Mouse (Mus musculus) granulocyte monocyte progenitor cell, adult 5-6 weeks (primary cell): ENCODE results near the gene Mapkap1. TPM values are rescaled to one million over a fixed set of nuclear protein-coding genes. Genes with fewer than 3 reads are reported as not detected.

Experiments
- ATAC-seq: replicated peaks from 2 replicates; pipeline ENCODE4 v1.8.0; 2016; ENCODE audit warnings: mild to moderate bottlenecking, moderate TSS enrichment, inconsistent platforms; ENCODE audit not compliant: poor library complexity, severe bottlenecking
- total RNA-seq, 2 experiments: library from RNA; stranded (forward) in 1 of 2; stranded (reverse) in 1 of 2; fragments of 200-712, 200-1000 nt in 1 of 2; fragments of >200 nt in 1 of 2; fragmentation: Nextera tagmentation in 1 of 2; gene quantifications; 2 replicates each; pipeline ENCODE4 v1.2.3; 2014 to 2017

Mapkap1 gene
- total RNA-seq (2014; fragmentation: Nextera tagmentation) (31.4 and 33.6 TPM in 2 replicates), total RNA-seq (2017) (50.5 and 52.2 TPM in 2 replicates)

DNA sequence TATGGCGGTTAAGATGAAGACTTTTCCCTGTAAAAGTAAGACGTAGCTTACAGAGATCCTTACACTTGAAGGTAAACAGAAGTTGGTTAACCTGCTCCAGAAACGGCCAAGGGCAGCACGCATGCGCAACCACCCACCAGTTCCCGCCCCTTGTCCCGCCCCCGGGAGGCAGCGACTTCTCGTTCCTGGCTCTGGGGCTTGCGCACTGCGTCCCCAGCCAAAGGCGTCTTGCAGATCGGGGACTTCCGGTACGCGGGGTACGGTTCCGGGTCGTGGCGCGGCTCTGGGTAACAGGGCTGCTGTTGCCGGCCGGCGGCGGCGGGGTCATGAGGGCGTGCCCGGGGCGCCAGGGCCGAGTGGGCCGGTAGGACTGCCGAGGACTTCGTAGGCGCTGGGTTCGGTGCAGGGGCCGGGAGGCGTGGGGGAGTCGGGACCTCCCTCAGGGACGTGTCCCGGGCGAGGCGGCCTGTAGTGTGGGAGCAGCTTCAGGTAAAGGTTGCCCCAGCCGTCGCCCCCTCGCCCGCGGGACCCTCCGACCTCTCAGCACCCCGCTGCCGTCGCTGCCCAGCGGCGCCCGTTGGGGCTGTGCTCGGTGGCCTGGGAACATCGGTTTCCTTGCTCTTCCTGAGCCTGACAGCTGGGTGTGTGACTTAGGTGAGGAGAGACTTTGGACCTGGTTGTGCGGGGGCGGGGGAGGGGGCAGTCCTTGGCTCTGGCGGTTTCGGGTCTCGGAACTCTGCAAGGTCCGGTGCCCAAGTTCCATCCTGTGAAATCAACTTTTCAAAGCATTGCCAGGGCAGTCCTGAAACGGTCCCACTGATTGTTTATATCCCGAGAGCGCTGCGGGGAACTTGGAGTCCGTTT lies at the start of gene Mapkap1:
Mapkap1 (plus strand) TSS at position 171 of the 864 bp plus-strand sequence.
- ATAC-seq: peak; percentile 99

DNA sequence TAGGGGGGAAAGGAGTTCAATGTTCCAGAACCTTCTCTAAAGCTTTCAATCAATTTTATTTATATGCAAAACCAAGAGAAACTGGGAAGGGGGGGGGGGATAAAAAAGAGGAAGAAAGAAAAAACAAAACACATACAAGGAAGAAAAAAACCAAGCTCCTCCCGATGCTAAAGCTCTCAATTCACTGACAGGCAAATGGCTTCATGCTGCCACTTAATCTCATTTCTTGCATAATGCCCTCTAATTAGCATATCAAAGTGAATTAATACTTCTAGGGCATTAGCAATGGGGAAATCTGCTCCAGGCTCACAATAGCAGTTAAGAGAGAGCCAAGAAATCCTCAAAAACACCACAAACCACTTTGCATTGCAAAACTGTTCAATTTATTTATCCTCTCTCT lies 42.9 kb upstream of the Mapkap1 start:
- ATAC-seq: peak; percentile 51

DNA sequence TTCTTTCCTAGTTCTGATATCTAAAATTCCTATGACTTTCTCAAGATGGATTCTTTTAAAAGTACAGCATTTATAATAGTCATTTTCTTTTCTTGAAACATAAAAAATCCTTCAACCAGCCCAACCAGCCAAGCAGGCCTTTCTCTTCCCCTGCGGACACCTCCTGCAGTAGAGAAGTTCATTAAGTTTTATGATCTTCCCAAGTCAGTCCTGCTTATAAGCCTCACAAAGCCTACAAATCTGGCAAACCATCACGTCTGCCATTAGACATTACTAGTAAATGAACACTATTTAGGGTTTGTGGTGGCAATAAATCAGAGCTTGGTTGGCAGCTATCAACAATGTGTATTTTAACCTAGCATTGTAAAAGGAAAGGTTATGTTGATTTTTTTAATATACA lies 39.5 kb upstream of the Mapkap1 start:
- no peak for ATAC-seq

DNA sequence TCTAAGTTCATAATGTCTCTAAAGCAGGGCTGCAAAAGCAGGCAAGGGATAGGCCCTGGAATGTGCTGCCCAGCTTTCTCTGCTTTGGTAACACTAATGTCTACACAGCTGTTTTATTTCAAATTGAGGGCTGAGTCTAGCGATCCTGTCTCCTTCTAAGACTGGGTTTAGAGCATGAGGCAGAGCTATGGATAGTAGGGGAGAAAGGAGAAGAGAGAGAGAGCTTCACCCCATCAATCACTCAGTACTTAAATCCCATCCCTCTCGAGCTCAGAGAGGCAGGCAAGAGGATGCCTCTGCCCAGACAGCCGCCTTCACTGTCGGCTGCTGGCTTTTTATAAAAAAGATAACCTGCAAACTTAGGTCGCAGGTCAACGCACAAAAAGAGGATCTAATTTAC lies 38.2 kb upstream of the Mapkap1 start:
- no peak for ATAC-seq

DNA sequence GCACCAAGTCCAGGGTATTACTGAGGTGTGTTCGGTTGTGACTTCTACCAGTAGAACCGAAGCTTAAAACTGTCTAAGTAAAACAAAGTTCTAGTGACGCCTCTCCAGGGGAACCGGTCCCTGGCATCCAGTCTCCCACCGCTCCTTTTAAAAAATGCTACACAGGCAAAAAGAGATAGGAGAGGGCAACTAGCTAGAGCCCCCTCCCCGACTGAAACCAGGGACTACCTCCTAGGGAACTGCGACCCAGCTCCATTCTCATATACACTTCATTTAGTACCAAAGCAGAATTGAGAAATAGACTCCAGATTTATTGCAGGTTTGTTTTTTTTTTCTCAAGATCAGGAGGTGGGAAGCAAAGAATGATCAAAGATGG lies 36.2 kb upstream of the Mapkap1 start:
- ATAC-seq: no peak

DNA sequence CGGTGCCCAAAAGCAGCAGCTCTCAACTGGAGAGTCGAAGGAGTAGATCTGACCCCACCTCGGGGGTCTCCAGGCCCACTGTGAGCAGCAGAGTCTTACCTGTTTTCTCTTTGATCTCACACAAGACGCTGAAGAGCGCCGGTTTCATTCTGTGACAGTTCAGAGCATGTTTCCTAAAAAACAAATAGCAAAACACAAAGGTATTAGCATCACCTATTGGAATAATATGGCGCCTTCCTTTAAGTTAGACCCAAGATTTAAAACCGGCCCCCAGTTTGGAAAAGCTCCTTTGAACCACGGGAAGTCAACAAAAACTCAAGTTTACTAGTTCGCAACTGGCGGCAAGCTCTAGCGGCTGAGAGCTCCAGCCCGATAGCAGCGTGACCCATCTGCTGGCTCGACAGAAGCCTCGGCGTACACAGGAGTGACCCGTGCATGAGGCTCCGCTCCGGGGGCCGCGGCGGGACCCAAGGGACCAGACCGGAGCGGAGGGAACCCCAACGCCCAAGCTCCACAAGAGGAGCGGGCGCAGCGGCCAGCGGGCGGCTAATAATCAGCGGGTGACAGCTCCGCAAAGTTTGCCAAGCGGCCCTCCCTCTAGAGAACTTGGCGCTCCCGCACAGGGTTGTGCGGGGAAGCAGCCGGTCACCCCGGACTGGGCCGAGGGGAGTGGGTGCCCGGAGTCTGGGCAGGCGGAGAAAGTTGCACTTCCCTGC lies 35.7 kb upstream of the Mapkap1 start:
- ATAC-seq: peak; percentile 10

DNA sequence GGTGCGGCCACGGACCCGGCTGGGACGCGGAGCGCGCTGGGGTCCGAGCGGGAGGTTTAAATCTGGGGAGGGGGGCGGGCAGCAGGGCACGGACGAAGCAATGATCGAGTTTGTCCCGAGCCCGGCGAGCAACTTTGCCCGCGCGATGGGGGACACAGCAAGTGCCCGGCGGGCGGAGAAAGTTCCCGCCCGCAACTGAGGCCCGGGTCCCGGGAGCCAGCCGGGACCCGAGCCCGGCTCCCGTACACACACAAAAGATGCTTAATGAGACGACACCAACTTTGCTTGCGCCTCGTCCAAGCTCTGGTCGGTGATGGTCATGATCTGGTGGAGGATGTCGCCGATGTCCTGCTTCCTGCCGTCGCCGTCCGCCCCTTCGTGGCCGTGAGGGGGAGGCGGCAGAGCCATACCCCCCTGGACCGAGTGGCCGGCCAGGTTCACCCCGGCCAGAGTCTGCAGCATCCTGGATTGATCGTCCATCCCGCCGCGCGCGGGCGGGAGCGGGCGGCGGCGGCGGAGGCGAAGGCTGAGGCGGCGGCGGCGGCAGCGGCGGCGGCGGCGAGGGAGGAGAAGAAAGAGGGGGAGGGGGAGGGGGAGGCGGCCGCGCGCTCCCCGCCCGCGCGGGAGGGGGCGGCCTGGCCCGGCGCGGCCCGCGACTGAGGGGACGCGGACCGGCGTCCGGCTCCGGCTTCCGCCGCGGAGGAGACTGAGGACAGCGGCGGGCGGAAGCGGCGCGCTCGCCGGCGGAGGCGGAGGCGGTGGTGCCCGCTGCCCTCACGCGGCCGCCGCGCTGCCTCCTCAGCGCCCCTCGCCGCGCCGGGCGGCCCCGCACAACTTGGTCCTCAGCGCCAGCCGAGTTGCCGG lies 34.9 kb upstream of the Mapkap1 start:
- no peak for ATAC-seq

DNA sequence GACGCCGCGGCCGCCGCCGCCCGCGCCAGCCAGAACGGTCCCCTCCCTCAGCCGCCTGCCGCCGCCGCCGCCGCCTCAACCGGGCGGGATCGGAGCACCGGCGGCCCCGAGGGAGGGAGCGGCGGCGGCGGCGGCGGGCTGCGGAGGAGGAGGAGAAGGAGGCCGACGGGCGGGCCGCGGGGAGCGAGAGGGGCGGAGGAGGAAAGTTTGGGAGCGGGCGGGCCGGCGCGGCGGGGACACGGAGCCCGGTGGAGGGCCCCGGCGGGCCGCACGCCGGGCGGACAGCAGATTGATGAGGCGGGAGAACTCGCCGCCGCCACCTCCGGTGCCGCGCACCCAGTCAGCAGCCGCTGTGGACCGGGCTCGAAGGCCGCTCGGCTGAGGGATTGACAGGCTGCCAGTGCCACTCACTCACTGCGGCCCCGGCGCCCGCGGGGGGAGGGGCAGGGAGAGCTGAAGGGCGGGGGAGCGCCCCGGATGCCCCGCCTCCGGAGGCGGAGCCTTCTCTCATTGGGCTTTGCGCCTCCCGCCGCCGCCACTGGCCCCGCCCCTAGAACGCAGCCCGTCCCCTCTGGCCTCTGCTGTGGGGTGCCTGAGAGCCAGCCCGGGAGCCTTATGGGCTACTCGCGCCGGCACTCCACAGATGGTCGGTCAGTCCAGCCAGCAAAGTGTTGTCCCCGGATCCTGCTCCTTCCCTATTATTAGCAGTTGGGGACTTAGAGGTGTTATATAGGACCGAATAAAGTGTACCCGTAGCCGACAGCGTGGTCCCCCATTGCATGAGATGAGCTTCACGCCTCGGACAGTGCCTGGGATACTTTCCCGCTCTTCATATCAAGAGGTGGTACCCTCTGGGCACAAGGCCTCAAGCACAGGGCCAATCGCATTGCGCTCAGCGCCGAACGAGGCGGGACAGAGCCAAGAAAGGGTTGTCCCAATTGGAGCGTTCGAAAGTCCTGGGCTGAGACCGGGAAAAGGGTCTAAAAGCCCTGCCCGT lies 34.0 kb upstream of the Mapkap1 start, which contains the start of gene Pbx3:
Pbx3 (minus strand) TSS at position 838 of the 997 bp plus-strand sequence.
- ATAC-seq: peak; percentile 94

DNA sequence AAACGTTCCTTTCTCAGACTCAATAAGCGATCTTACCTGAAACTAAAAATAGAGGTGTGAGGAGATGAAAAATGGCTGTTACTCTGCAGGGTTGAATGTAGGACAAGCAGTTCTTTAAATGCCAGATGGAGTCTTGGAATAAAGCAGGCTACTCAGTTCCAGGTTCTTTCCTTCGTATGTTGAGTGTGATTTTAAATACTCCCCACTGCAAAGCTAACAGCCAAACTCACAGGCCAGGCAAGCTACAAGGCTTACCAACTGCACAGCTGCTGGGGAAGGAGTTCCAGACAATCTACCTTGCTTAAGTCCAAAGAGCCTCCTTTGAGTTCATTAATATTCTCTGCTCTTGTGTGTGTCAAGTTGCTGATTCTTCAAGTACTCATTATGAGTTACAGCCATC lies 32.7 kb upstream of the Mapkap1 start:
- ATAC-seq: no peak

DNA sequence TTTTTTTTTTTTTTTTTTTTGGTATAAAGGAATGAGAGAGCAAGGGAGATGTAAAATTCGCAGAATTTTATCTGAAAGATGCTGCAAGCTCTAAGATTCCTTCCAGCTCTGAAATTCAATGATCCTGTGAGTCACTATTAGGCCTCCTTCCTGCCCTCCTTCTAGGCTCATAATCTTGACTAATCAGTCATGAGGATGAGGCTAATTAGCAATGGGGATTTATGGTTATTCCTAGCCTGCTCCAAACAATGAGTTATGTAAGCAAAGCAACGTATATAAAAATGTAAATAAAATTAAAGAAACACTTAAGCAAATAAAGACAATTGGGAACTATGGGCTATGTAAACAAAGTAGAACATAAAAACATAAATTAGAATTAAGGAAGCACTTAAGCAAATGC lies 32.2 kb upstream of the Mapkap1 start:
- ATAC-seq: no peak

DNA sequence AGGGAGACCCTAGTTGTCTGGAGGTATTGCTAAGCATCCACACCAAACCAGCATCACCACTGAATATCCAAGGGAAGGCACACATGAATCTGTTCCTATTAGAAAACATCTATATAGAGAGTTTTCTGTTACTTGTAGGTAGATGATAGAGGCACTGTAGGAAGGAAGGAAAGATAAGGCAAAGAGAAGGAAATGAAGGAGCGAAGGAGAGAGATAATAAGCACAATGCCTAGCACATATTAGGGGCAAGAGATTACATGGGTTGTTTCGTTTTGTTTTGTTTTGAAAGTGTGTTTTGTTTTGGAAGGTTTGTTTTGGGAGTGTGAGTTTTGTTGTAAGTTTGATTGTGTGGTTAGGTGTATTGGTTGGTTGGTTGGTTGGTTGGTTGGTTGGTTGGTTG lies 27.6 kb upstream of the Mapkap1 start:
- ATAC-seq: no peak

DNA sequence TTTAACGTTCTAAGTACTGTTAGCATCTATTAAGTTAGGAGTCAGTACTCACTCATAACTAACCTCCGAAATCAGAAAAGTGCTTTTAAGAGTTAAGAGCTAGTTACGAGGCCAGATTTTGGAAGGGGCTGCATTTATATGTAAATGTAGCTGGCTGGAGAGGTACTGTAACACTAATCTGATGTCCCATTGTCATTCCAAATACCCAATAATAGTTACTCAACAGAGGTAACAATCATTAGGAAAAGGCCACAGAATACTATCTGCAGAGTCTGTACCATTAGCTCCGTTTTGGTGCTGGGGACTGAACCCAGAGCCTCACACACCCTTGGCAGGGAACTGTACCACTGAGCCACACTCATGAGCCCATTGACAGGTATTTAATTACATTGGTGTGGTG lies 7.0 kb upstream of the Mapkap1 start:
- ATAC-seq: no peak

DNA sequence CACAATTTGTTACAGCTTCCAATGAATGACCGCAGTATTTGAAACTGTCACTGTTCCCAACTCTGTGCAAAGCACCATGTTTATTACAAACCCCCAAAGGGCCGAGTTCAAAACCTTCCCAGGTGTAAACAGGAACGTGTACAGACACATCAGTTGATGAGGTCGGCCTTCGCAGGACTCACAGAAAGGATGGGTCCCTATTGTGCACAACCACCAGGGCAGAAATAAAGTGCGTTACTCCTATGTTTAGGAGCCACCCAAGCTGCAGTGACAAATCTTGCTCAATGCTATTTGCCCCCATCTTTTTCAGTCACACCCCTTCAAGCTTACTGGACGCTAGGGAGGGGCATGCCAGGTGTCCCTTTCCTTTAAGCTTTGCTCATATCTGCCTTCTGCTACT lies 1.0 kb downstream of the Mapkap1 start:
- ATAC-seq: no peak

DNA sequence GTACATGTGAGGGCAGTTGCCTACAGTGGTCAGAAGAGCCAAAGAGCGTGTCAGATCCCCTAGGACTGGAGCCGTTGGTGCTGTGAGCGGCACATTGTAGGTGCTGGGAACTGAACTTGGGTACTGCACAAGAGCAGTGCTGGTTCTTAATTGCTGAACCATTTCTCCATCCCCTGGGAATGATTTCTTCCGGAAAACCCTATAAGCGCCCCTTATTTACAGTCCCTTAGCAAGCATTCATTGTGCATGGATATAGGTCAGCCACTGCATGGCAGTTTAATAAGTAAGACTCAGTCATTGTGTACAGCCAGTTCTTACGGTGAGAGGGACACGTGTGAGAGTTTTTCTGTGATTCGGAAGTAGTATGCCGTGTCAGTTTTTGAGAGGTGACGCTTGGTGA lies 1.8 kb downstream of the Mapkap1 start:
- no peak for ATAC-seq

DNA sequence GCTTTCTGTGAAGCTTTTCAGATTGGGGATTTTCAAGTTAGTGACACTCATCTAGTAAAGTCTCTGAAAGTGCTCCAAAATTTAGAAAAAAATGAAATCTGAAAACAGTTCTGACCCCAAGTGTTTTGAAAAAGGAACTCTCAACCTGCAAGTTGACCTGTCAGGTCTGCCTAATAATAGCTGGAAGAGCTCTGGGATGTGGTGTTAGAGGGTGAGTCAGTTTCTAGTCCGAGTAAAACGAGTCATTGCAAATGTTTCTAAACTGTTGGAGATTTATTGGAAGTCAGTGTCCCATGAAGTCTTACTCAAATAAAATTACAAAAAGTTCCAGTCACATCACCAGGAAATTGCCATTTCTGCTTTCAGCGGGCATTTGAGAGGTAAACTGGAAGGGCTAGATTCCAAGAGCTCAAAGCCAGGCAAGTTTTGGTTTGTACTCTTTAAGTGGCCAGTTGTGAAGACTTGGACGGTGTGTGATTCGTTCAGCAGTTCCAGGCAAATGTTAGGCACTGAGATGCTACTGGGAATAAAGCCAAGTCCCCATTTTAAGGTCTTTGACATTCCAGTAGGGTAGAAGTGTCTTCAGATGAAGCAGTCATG lies 3.3 kb downstream of the Mapkap1 start:
- ATAC-seq: no peak

DNA sequence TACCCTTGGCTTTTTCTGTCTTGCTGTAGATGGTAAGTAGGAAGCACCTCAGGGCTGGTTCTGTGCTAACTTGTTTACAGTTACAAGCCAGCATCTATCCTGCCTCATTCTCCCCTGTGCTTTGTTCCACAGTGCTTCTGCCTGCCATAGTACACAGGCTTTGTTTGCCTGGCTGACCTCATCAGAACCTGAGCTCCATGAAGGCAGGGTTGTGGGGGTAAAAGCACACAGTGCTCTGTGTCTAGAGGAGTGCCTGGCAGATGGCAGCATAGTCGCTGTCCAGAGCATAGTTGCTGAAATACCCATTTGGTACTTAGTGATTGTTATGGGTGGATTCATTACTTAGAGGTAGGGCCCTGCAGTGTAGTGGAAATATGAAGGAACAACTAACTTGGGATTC lies 13.7 kb downstream of the Mapkap1 start:
- ATAC-seq: no peak

DNA sequence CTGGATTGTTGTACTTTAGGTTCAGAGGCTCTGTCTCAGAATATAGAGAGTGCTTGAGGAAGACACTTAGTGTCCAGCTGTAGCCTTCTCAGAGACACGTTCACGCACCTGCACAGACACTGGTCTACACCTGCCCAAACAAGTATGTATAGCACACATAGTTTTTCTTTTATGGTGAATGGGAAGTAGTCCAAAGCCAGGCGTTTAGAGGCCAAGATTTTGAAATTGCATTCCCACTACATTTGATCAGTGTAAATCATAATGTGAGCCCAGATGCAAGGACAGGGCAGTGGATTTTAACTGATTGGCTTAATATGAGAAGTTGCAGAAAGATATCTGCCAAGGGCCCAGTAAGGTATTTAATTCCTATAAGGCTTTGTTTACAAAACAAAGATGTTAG lies 17.6 kb downstream of the Mapkap1 start:
- no peak for ATAC-seq

DNA sequence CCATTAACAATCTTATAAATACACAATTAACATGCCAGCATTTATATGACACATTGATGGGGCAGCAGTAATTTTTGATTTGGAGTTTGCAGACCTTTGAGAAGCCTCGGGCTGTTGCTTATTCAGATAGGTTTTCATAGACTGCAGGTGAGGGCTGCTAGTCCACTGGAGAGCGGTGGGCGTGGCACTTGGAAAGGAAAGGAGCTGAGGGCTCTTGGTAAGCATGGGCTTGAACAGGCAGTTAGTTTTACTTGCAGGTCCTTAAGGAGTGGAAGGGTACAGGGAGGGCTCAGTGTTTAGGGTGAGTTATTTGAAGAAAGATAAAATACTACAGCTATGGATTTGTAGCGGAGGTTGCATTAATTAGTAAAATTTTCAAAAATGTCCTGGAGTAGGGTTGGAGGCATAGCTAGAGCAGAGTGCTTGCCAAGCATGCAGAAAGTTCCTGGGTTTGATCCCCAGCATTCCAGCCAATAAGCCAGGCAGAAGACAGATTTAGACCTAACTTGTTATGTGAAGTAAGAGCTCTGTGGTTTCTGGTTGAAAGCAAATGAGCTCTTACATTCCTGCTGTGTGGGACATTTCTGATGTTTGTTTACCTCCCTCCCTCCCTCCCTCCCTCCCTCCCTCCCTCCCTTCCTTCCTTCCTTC lies 19.1 kb downstream of the Mapkap1 start:
- no peak for ATAC-seq

DNA sequence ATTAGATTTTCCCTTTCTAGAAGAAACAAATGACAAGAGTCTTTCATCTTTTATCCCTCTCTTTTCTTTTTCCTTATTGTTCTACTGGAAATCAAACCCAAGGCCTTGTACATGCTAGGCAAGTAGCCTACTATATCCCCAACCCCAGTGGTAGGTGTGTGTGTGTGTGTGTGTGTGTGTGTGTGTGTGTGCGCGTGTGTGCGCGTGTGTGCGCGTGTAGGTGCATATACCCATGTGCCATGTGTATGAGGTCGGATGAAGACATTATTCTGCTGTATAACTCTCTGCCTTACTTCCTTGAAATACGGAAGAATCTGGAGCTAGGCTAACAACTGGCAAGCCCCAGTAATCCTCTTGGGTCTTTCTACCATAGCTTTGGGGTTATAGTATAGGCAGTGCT lies 24.1 kb downstream of the Mapkap1 start:
- ATAC-seq: no peak
